Mouse (Mus musculus) kidney, adult 2 months (tissue): ENCODE measurements around the gene Acvrl1.
A peak's percentile ranks its signal among the peaks of the same experiment; 100 is the strongest.

ENCODE experiments used
- CTCF ChIP-seq: fragments of 200-500 bp; conservative IDR thresholded peaks from 2 replicates; pipeline ENCODE4 v1.5.1; 2011; ENCODE audit warnings: low read depth, mild to moderate bottlenecking, control low read depth, low read length, moderate library complexity, mixed read lengths; ENCODE audit not compliant: insufficient read depth, insufficient read length
- POLR2A ChIP-seq: fragments of 200-500 bp; IDR thresholded peaks from one replicate; pipeline ENCODE4 v1.6.1; 2011; ENCODE audit warnings: low read depth, low read length, control low read depth

GRCm38 (mm10) chr15:101105496-101105994 is 22.8 kb upstream of the Acvrl1 start:
- TF ChIP-seq CTCF (peak; percentile 97), POLR2A (no peak)
